Mouse (Mus musculus): Measurements from ENCODE around the gene Cks1b. TPM values are rescaled to one million over a fixed set of nuclear protein-coding genes. Genes with fewer than 3 reads are reported as not detected.

Gene Cks1b
- total RNA-seq (2017), result 106 and 133 TPM in 2 replicates

DNA sequence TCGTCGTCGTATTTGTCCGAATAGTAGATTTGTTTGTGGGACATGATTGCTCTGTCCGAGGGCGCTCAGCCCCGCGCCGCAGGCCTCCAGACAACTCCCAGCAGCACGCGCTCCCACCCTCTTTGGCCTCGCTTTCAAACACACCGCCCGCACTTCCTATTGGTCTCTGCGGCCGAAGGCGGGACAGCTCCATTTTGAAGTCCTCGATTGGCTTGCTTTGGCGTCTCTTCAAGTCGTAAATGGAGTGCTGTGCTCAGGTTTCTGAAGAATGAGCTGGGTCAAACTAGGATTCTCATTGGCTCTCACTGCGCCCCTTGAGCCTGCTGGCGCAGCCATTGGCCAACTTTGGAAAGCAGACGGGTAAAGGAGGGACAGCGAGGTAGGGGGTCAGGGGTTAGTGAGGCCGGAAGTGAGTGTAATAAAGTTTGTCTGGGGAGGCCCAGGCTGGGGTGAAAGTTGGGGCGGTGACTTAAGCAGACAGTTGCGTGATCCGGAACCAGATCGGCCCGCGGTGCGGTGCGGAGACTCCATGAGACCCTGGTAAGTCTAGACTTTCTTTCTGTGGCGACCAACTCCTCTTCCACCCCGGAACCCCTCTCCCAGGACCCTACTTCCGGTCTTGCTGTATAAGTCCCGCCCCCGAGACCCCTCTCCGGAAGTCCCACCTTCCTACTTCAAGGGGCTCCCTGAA lies at the start of gene Cks1b, which contains the start of gene Shc1:
Cks1b (minus strand) TSS at position 214 of the 691 bp plus-strand sequence.
Shc1 (plus strand) TSS at position 274 of the 691 bp plus-strand sequence.
- peak; percentile 90 to 95 for ATAC-seq (replicated peaks in 1 of 2; ENCODE audit: insufficient read depth in 1 of 2, low FRiP score in 2 of 2, low TSS enrichment in 1 of 2, low read depth in 1 of 2, poor library complexity in 2 of 2, severe bottlenecking in 2 of 2)

DNA sequence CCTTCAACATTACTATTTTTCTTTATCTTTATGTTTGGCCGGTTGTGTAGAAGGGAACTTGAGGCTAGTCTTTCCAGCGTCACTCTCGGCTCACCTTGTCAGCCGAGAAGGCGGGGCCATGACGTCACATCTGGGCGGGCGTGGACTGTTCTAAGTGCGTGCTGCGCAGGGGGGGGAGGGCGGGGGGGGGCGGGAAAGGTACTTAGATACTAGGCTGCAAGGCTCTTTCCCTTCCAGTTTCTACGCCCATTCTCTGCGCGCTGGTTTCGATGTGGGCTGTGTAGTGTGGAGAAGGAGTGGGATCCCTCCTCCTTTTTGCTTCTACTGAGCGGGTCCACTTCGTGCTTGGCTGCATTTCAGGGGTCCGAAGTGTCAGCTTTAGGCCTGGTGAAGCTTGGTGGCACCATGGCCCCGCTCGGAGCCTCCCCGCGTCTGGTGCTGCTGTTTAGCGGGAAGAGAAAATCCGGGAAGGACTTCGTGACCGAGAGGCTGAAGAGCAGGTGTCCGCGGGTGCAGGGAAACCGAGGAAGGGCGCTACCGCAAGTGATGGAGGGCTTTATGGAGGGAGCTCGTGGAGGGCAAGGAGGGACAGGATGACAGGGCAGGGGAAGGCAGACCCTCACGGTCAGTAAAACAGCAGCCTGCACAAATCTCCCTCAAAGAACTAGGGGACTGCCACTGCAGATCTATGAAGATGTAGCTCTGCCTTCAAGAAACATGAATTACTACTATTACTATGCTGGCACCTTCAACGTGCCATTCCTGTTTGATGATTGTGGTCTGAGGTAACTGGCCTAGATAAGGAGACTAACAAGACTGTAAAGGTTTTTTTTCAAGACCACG lies 41.0 kb upstream of the Cks1b start:
- ATAC-seq (replicated peaks in 1 of 2; ENCODE audit: insufficient read depth in 1 of 2, low FRiP score in 2 of 2, low TSS enrichment in 1 of 2, low read depth in 1 of 2, poor library complexity in 2 of 2, severe bottlenecking in 2 of 2), result peak; percentile 76 to 80

DNA sequence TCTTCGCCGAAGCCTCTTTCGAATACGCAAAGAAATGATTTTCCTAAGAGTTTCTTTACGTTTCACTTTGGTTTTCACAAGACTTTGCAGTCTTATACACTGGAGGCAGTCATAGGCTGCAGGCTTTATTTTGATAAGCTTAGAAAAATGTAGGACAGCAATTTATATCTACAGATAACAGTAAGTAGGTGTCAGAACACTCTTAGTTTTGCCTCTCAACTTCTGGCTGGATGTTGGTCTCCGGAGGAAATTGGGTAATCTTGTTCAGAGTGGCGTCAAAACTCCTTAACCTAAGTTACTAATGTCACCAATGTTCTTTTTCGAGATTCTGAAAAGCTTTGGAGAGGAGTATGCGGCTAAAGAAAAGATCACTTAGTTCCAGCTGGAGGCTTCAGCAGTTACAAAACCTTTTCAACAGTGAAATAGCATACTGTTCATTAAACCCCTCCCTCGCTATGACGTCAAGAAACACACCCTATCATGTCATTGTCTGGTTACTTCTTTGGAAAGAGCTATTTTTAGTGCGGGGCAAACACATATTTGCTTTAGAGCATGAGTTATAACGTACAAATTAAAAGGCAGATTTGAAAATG lies 40.3 kb upstream of the Cks1b start:
- ATAC-seq (replicated peaks in 1 of 2; ENCODE audit: insufficient read depth in 1 of 2, low FRiP score in 2 of 2, low TSS enrichment in 1 of 2, low read depth in 1 of 2, poor library complexity in 2 of 2, severe bottlenecking in 2 of 2), result peak; percentile 60 to 65

DNA sequence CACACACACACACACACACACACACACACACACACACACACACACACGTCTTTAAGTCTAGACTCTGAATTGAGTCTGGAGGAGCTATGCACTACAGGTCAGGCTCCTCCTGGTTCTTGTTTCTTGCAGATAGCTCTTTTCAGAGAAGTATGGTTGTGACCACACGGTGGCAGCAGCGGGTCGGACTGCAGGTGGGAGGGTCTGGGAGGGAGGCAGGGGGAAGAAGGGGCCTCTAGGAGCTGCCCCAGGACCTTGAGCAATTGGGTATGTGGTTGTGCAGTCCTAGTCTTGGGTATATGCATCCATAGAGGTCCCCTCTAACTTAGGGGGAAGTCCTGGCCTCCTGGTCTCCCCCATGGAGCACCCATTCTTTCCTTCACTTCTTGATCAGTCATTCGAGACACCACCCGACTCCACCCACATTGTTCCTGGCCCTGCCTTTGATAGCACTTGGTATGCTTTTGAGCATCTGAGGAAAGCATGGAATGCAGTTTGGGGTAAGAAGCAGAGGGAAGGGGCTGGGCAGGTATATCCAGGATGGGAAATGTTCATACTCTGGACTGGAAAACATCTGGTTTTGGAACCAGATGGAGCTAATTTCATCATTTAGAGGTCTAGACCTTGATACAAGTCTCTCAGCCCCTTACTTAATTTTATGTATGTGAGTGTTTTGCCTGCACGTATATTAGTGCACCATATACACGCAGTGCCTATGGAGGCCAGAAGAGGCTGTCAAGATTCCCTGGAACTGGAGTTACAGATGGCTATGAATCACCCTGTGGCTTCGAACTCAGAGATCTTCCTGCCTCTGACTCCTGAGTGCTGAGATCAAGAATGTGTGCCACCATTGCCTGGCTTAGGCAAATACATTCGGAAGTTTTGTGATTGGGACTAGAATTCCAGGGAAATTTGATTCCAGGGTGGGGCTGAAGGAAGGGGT lies 38.8 kb upstream of the Cks1b start:
- ATAC-seq (replicated peaks in 1 of 2; ENCODE audit: insufficient read depth in 1 of 2, low FRiP score in 2 of 2, low TSS enrichment in 1 of 2, low read depth in 1 of 2, poor library complexity in 2 of 2, severe bottlenecking in 2 of 2), result peak; percentile 61 to 75

DNA sequence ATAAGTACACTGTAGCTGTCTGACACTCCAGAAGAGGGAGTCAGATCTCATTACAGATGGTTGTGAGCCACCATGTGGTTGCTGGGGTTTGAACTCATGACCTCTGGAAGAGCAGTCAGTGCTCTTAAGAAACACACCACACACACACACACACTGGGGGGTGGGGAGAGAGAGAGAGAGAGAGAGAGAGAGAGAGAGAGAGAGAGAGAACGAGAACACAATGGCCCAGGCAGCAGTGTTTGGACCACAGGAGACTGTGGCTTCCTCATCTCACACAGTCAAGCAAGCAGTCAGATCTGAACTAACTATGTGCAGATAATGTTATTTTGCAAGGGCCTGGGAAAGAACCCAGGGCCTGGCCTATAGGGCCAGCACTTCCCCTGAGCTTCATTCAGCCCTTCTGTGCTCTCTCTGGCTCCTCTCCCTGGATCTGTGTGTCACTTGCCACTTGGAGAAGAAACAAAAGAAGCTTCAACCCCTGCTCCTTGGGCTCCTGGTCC lies 37.7 kb upstream of the Cks1b start:
- no peak for ATAC-seq (replicated peaks in 1 of 2; ENCODE audit: insufficient read depth in 1 of 2, low FRiP score in 2 of 2, low TSS enrichment in 1 of 2, low read depth in 1 of 2, poor library complexity in 2 of 2, severe bottlenecking in 2 of 2)

DNA sequence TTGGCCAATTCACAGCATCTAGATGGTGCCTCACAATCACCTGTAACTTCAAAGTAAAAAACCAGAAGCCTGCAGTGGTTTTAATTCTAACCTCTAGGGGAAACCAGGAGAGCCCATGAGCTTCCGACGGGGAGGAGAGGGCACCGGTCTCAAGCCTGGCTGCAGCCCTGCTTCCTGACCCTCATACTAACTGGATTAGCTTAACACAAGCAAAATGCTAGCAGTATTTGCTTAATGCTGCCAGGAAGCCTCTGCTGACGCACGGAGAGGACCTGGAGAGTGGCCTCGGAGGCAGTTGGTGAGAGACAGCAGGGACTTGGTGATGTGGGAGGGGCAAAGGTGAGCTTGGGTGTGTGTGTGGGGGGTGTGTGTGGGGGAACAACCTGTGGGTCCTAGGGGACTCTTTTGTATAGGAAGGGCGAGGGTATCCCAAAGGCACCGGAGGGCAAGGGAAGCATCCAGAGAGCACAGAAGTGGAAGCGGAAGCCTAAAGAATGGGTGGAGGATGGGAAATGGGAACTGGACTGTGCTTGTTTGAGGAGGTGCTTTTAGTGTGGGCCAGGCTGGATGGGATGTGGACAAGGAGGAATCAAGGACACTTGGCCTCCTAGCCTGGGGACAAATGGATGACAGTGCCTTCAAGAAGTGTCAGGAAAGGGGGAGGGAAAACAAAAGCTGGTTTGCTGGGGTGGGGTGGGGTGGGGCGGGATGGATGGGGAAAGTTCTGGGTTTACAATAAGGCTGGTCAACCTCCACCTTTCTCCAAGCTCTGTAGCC lies 36.4 kb upstream of the Cks1b start, which contains the start of gene Pmvk:
Pmvk (plus strand) TSS at position 141 of the 777 bp plus-strand sequence.
- no peak for ATAC-seq (replicated peaks in 1 of 2; ENCODE audit: insufficient read depth in 1 of 2, low FRiP score in 2 of 2, low TSS enrichment in 1 of 2, low read depth in 1 of 2, poor library complexity in 2 of 2, severe bottlenecking in 2 of 2)

DNA sequence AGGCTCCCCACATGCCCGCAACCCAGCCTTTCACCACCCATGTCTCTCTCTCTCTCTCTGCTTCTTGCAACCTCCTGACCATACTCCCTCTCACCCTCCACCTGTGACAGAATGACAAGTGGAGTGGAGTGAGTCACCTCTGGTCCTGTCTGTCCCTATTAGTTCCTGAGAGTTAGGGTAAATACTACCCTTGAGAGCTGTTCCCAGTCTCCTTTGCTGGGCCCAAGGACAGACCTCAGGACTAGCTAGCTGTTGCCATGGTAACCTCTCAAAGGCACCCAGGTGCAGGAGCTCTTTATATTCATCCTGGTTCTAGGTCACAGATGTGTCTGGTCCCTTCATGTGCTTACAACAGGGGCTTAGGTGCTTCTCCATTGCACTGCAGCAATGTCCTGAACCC lies 33.7 kb upstream of the Cks1b start:
- no peak for ATAC-seq (replicated peaks in 1 of 2; ENCODE audit: insufficient read depth in 1 of 2, low FRiP score in 2 of 2, low TSS enrichment in 1 of 2, low read depth in 1 of 2, poor library complexity in 2 of 2, severe bottlenecking in 2 of 2)

DNA sequence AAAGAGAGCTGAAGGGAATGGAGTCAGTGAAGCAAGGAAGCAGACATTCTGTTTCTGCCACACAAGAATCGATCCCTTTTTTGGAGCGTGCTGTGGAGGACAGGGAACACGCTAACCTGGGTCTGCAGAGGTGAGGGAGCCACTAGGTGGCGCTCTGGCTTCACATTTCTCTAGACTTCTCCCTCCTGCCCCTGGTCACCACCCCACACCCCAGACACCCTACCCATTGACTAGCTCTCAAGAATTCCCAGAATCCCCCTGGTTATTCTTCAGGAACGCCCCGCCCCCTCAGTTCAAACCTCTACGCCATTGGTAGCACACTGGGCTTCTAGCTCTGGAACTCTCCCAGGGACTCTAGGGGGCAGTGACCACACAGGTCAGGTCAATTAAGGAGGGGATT lies 31.4 kb upstream of the Cks1b start:
- ATAC-seq (replicated peaks in 1 of 2; ENCODE audit: insufficient read depth in 1 of 2, low FRiP score in 2 of 2, low TSS enrichment in 1 of 2, low read depth in 1 of 2, poor library complexity in 2 of 2, severe bottlenecking in 2 of 2), result peak; percentile 67 to 70

DNA sequence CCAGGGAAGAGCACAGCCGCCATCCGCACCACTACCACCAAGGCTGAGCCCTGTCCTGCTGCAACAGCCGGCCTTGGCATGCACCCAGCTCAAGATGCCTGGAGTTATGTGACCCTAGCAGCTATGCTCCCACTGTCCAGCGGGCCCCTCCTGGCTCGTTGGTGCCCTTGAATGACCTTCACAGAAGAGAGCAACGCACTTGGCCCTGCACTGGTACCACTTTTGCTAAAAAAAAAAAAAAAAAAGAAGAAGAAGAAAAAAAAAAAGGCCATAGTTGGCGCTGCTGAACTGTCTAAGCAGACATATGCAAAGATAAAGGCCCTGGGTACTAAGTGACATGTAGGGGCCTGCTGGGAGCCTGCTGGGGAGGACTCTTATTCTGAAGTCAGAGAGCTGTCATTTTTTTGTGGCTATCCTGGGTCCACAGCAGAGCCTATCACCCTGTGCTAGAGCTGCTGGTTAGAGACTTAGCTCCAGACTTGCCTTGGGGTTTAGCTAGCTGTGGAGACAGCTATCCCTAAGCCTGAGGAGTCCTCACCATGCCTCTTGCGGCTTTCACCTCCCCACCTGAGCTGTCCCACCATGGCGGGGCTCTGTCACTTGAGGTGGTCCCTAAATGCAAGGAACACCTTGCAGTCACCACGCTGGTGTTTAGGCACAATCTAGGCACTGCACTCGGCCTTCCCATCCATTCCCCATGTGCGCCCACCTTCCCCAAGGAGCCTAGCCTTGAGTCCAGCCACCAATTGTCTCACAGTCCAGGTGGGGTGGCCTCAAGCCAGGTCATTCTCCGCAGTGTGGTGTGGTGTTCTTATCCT lies 30.7 kb upstream of the Cks1b start:
- peak; percentile 70 to 75 for ATAC-seq (replicated peaks in 1 of 2; ENCODE audit: insufficient read depth in 1 of 2, low FRiP score in 2 of 2, low TSS enrichment in 1 of 2, low read depth in 1 of 2, poor library complexity in 2 of 2, severe bottlenecking in 2 of 2)

DNA sequence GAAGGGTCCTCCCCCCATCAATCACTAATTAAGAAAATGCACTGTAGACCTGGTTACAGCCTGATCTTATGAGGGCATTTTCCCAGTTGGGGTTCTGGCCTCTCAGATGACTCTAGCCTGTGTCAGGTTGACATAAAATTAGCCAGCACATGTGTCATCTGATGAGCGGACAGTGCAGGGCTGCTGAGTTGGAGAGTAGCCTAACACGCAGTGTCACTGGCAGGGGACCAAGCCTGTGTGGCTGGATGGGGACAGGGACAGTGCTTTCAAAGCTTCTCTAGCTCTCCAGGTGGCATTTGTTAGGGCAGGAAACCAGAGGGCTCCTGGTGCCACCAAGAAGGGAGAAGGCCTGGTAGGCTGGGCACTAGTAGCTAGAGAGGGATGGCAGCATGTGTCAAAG lies 22.5 kb upstream of the Cks1b start:
- no peak for ATAC-seq (replicated peaks in 1 of 2; ENCODE audit: insufficient read depth in 1 of 2, low FRiP score in 2 of 2, low TSS enrichment in 1 of 2, low read depth in 1 of 2, poor library complexity in 2 of 2, severe bottlenecking in 2 of 2)

DNA sequence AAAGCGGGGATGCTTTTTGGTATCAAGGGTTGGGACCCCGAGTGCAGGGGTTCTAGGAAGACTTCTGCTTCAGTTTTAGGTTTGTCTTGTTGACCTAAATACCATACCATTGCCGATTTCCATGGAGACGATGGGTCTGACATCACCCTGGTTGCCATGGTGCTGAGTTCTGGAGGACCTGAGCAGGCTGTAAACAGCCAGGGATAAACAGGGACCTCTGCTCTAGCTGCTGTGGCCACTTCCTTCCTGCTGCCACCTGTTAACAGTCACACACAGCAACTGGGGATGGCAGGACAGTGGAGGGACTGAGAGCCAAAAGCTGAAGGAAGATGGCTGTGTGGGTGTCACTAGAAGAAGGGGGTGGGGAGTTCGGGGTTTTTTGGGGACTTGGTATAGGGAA lies 19.1 kb upstream of the Cks1b start:
- peak; percentile 57 to 69 for ATAC-seq (replicated peaks in 1 of 2; ENCODE audit: insufficient read depth in 1 of 2, low FRiP score in 2 of 2, low TSS enrichment in 1 of 2, low read depth in 1 of 2, poor library complexity in 2 of 2, severe bottlenecking in 2 of 2)

DNA sequence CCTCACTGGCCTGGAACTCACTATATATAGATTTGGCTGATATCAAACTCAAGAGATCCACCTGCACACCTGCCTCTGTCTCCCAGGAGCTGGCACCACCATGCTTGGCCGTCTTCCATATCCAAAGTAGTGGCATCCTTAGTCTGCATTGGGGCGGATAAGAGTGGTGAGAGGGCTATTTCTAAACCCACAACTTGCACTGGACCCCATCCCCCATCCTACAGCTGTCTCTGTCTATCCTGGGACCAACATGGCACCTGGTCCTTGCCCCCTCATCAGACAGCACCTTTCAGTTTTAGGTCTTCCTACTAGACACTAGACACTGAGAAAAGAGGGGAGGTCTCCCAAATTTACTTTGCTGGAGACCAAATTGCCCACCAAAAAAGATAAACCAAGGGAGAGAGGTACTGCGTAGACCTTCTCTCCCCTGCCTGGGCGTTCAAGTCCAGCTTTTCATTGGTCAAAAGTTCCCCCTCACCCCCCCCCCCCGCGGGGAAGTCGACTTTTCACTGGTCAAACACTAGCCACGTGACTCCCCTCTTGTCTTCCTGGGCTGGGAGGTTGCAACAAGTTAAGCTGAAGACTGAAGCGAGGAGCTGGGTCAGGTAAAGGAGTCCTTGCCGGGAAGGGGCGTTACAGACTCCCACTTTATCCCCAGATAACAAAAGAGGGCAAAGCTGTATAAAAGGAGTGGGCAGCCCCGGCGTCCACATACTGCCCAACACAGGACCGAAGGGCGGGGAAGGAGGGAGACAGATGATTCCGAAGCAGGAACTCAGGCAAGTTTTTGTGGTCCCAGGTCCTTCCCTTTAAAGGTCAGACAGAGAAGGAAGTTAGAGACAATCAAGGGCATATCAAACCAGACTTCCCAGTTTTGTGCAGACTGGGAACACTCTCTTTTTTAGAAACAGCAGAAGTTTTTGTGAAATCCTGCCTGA lies 18.3 kb upstream of the Cks1b start, which contains the start of gene Pbxip1:
Pbxip1 (plus strand) TSS at position 531 of the 938 bp plus-strand sequence.
- peak; percentile 70 to 74 for ATAC-seq (replicated peaks in 1 of 2; ENCODE audit: insufficient read depth in 1 of 2, low FRiP score in 2 of 2, low TSS enrichment in 1 of 2, low read depth in 1 of 2, poor library complexity in 2 of 2, severe bottlenecking in 2 of 2)

DNA sequence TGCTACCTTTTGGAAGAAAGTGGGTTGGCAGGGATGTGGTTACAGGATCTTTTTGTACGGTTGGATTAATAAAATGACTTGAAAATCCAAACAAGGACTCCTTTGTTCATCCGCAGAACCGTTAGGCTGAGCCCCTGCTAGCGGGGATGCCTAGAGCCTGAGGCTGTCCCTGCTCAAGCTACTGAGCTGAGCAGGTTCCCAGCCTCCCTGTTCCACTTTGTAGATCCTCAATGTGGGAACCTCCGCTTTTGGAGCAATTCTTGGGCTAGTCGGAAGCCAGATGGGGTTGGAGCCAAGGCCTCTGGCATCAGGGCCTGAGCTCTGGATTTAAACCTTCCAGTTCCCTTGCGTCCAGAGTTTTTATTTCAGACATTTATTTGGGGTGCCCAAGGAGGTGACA lies 16.9 kb upstream of the Cks1b start:
- no peak for ATAC-seq (replicated peaks in 1 of 2; ENCODE audit: insufficient read depth in 1 of 2, low FRiP score in 2 of 2, low TSS enrichment in 1 of 2, low read depth in 1 of 2, poor library complexity in 2 of 2, severe bottlenecking in 2 of 2)

DNA sequence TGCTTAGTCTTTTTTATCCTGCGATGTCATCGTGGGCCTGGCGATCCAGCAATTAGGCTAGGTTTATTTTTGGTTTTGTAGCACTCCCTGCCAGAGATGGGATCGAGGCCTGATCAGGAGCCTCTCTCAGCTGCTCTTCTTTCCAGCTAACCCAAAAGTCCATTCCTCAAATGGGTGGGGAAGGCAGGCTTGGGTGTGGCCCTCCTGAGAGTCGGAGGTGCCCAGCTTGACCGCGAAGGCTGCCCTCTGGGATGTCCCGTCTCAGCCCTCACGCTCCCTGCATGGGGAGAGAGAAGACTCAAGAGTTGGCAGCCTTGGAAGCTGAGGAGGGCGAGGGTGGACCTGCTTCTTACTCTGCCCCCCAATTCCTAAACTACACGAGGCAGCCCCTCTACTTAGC lies 16.3 kb upstream of the Cks1b start:
- ATAC-seq (replicated peaks in 1 of 2; ENCODE audit: insufficient read depth in 1 of 2, low FRiP score in 2 of 2, low TSS enrichment in 1 of 2, low read depth in 1 of 2, poor library complexity in 2 of 2, severe bottlenecking in 2 of 2), result no peak

DNA sequence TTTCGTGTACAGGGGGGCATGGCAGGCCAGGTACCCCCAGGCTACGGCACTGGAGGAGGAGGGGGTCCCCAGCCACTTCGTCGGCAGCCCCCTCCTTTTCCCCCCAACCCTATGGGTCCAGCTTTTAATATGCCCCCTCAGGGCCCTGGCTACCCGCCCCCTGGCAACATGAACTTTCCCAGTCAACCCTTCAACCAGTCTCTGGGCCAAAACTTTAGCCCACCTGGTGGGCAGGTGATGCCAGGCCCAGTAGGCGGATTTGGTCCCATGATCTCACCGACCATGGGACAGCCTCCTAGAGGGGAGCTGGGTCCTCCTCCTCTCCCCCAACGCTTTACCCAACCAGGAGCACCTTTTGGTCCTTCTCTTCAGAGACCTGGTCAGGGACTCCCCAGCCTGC lies 14.4 kb upstream of the Cks1b start:
- no peak for ATAC-seq (replicated peaks in 1 of 2; ENCODE audit: insufficient read depth in 1 of 2, low FRiP score in 2 of 2, low TSS enrichment in 1 of 2, low read depth in 1 of 2, poor library complexity in 2 of 2, severe bottlenecking in 2 of 2)
